Mouse (Mus musculus) hindbrain, embryonic 14.5 days (tissue): ENCODE results near the gene Esm1. TPM values are rescaled to one million over a fixed set of nuclear protein-coding genes. Genes with fewer than 3 reads are reported as not detected.

Source experiments
- ATAC-seq: fragments of 200-750 bp; cut with Nextera tagmentation; 2 replicates; pipeline ENCODE4 v1.8.0; 2017; ENCODE audit warnings: moderate number of reproducible peaks, mild to moderate bottlenecking, moderate TSS enrichment, moderate library complexity; ENCODE audit not compliant: low FRiP score
- DNase-seq: peaks from one replicate; pipeline ENCODE4 v3.0.0-alpha.2; 2015; ENCODE audit warnings: low spot score
- H3K27ac ChIP-seq: fragments of 300-500 bp; sonication (generic); 2 replicates; pipeline ENCODE4 v1.5.1; 2014; ENCODE audit warnings: mild to moderate bottlenecking, moderate library complexity
- H3K27me3 ChIP-seq: fragments of 300-500 bp; sonication (generic); 2 replicates; pipeline ENCODE4 v1.6.1; 2014; ENCODE audit warnings: mild to moderate bottlenecking, low read length, mixed read lengths; ENCODE audit not compliant: control insufficient read depth, insufficient read depth
- H3K36me3 ChIP-seq: fragments of 300-500 bp; sonication (generic); replicated peaks from 2 replicates; pipeline ENCODE4 v1.6.1; 2014; ENCODE audit not compliant: control insufficient read depth, insufficient read depth
- H3K4me1 ChIP-seq: fragments of 300-500 bp; sonication (generic); replicated peaks from 2 replicates; pipeline ENCODE4 v1.6.1; 2014; ENCODE audit warnings: antibody characterized with exemption, low read length, mixed read lengths; ENCODE audit not compliant: control insufficient read depth, insufficient read depth
- H3K4me2 ChIP-seq: fragments of 300-500 bp; sonication (generic); replicated peaks from 2 replicates; pipeline ENCODE4 v1.6.1; 2014; ENCODE audit warnings: mild to moderate bottlenecking, moderate library complexity
- H3K4me3 ChIP-seq: fragments of 300-500 bp; sonication (generic); replicated peaks from 2 replicates; pipeline ENCODE4 v1.5.1; 2014; ENCODE audit warnings: mild to moderate bottlenecking, low read length
- H3K9ac ChIP-seq: fragments of 300-500 bp; sonication (generic); 2 replicates; pipeline ENCODE4 v1.6.1; 2014
- H3K9me3 ChIP-seq: fragments of 300-500 bp; sonication (generic); 2 replicates; pipeline ENCODE4 v1.6.1; 2016; ENCODE audit warnings: low read length; ENCODE audit not compliant: control insufficient read depth
- WGBS: fragments of 180-500 bp; shearing (Covaris S2); extraction: QIAGEN DNeasy Blood & Tissue Kit; methylation state at CpG from one replicate; pipeline ENCODE4 v1.1.7; 2014; 5-methylcytosine and 5-hydroxymethylcytosine counted together
- polyA plus RNA-seq: library from polyadenylated mRNA; unstranded; fragments of >200 nt; fragmentation: Nextera tagmentation; extraction: Ambion mirVana; gene quantifications from 2 replicates; pipeline ENCODE4 v1.2.1, GENCODE M21; 2014

Gene Esm1
- polyA plus RNA-seq: 1.2 and 1.8 TPM in 2 replicates

DNA sequence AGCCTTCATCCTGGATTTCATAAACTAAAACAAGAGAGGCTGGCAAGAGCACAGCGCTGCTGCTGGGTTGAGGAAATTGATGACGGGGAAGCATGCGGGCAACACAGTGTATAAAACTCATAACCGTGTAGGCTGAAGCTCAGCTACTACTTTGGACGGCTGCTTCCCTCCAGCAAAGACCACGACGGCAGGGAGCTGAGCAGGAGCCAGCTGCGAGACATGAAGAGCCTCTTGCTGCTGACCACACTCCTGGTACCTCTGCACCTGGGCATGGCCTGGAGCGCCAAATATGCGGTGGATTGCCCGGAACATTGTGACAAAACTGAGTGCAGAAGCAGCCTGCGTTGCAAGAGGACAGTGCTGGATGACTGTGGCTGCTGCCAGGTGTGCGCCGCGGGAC lies at the start of gene Esm1:
Esm1 (plus strand) TSS at position 36 of the 400 bp plus-strand sequence.
- DNase-seq: no peak
- Histone ChIP-seq H3K4me1 (no peaks in the 10 kb centered on the region; the same call in 1 of the 2 replicates), H3K27ac (no peak within 1 kb of the TSS), H3K36me3 (no peaks in the 10 kb centered on the region), H3K27me3 (0 out of 2 replicates have a peak, but pooled peaks cover 3% of the 10 kb centered on the region), H3K4me3 (no peak within 1 kb of the TSS), H3K9me3 (no peaks in the 10 kb centered on the region), H3K9ac (no peak within 1 kb of the TSS), H3K4me2 (peak within 1 kb of the TSS; percentile 13)
- WGBS: 49% methylated on average over 15 of the region's 15 CpGs
- ATAC-seq: no peak

DNA sequence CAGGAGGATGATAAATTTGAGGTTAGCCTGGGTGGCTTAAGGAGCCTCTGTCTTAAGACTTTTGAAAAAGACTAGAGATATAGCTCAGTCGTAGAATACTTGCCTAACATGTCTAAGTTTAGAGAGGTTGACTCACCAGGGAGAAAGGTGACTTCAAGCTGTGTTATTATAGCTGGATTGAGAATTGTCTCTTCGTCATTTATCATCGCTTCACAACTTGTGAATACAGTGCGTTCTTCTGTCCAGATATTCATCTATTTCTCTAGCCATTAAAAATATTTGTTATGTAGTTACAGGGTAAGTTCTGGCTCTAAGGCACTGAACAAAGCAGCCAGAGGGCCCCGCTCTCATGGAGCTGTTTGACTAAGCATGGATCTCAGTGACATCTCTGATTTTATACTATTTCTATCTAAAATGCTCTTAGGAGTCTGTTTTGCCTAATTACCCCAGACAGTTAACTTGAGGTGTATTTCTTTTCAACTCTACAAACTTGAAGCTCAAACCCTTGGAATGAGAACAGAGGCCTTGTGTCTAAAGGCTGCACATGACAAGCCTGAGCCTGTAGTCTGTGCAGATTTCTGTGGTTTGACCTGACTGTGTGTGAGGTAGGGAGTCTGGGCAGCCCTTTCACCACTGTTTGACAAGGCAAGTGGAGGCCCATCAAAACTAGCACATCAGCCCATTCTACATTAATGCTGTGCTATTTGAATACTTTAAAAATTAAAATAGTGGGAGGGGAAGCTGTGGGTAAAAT lies 45.0 kb upstream of the Esm1 start:
- Histone ChIP-seq H3K36me3 (no peaks in the 10 kb centered on the region), H3K4me1 (no peaks in the 10 kb centered on the region), H3K4me3 (no peak overlapping the region), H3K27ac (no peak overlapping the region), H3K4me2 (no peak overlapping the region), H3K9me3 (no peaks in the 10 kb centered on the region), H3K9ac (no peak overlapping the region), H3K27me3 (no peaks in the 10 kb centered on the region)
- WGBS: 93% methylated on average over 5 of the region's 5 CpGs
- ATAC-seq (no peak), DNase-seq (no peak)

DNA sequence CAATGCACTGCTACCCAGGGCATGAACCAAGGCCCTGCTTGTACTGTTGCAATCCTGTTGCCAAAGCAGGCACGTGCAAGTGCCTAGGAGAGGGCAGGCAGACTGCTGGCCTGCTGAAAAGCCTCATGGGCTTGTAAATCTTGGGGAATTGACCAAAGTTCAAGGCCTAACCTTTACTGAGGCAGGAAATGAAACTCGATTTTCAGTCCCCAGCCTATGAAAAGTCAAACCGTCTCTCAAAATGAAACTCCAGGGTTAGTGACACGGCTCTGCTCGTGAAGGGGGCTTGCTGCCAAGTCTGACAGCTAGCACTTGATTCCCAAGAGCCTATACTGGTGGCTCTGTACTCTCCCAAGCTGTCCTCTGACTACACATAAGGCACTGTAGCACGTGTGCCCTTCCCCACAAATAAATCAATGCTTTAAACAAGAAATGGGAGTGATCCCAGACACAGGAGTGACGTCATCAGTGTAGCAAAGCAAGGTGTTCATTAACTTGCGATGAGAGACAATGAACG lies 41.4 kb upstream of the Esm1 start:
- Histone ChIP-seq H3K9me3 (no peaks in the 10 kb centered on the region), H3K4me3 (no peak overlapping the region), H3K4me1 (no peaks in the 10 kb centered on the region), H3K27ac (no peak overlapping the region), H3K4me2 (no peak overlapping the region), H3K27me3 (no peaks in the 10 kb centered on the region), H3K36me3 (no peaks in the 10 kb centered on the region), H3K9ac (no peak overlapping the region)
- ATAC-seq: no peak
- 83% methylated on average over 9 of the region's 9 CpGs for WGBS
- no peak for DNase-seq

GRCm38 (mm10) chr13:113170256-113170655 lies 39.2 kb upstream of the Esm1 start:
- DNase-seq: no peak
- H3K9me3 ChIP-seq: no peaks in the 10 kb centered on the region
- H3K27ac ChIP-seq: no peak overlapping the region

DNA sequence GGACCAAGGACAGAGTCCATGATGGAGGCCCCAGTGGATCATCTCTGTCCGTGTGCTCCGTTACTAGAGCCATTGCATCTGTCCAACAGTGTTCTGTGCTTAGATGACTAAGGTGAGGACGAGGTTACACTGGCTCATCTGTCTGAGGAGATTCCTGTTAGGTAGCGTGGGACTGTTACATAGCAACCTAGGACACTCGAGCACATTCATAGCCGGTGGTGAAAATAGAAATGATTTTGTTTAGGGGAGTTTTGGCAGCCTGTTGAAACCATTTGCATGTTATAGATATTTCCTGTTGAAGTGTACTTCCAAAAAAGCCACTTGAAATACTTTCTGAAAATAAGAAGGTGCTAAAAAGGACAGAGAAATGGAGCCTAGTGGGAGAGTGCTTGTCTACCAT lies 35.3 kb upstream of the Esm1 start:
- Histone ChIP-seq H3K4me2 (no peak overlapping the region), H3K9me3 (no peaks in the 10 kb centered on the region), H3K36me3 (no peaks in the 10 kb centered on the region), H3K9ac (no peak overlapping the region), H3K4me3 (no peak overlapping the region), H3K27me3 (no peaks in the 10 kb centered on the region), H3K27ac (no peak overlapping the region), H3K4me1 (no peaks in the 10 kb centered on the region)
- 90% methylated on average over 6 of the region's 6 CpGs for WGBS
- no peak for DNase-seq
- no peak for ATAC-seq

More at GRCm38 (mm10) chr13:113170256-113170655, 39.2 kb upstream of the Esm1 start:
- no peak for ATAC-seq
- Histone ChIP-seq H3K4me3 (no peak overlapping the region), H3K27me3 (no peaks in the 10 kb centered on the region), H3K36me3 (no peaks in the 10 kb centered on the region), H3K9ac (no peak overlapping the region), H3K4me1 (no peaks in the 10 kb centered on the region), H3K4me2 (no peak overlapping the region)

DNA sequence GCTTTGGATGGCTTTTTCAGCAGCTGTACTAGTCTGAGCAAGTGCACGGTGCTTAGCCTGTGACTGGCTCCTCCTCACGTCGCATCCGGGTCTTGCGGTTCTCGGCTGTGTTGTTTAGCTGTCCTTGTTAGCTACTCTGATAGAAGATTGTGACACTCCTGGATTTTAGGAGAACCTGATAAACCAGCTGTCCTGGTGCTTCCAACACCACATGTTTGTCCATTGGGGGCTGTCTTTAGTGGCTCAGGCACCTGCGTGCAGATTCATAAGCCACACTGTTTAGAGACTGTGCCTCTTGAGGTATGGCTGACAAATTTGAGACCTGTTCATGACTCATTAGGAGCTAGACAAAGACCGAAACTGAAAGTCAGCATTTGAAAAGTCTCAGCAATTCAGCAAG lies 26.1 kb upstream of the Esm1 start:
- H3K4me3 ChIP-seq: no peak overlapping the region
- no peaks in the 10 kb centered on the region for H3K27me3 ChIP-seq
- peaks cover 5% of the 10 kb centered on the region; the same call in 1 of the 2 replicates for H3K9me3 ChIP-seq
- H3K27ac ChIP-seq: no peak overlapping the region
- H3K4me2 ChIP-seq: no peak overlapping the region
- DNase-seq (no peak), ATAC-seq (no peak)
- 95% methylated on average over 8 of the region's 8 CpGs for WGBS
- H3K9ac ChIP-seq: no peak overlapping the region
- H3K36me3 ChIP-seq: no peaks in the 10 kb centered on the region
- no peaks in the 10 kb centered on the region for H3K4me1 ChIP-seq

- H3K4me1 ChIP-seq: no peaks in the 10 kb centered on the region
- H3K36me3 ChIP-seq: no peaks in the 10 kb centered on the region
- ATAC-seq: no peak
- no peaks in the 10 kb centered on the region for H3K27me3 ChIP-seq
- H3K4me3 ChIP-seq: no peak overlapping the region
- WGBS: 84% methylated on average over 4 of the region's 4 CpGs
- peaks cover 9% of the 10 kb centered on the region; the same call in 1 of the 2 replicates for H3K9me3 ChIP-seq
- H3K9ac ChIP-seq: no peak overlapping the region
- H3K4me2 ChIP-seq: no peak overlapping the region
- H3K27ac ChIP-seq: no peak overlapping the region
- no peak for DNase-seq
Measured at GRCm38 (mm10) chr13:113183720-113184119, 25.7 kb upstream of the Esm1 start.

- no peaks in the 10 kb centered on the region for H3K9me3 ChIP-seq
- DNase-seq (no peak), ATAC-seq (no peak)
- H3K36me3 ChIP-seq: no peaks in the 10 kb centered on the region
- no peak overlapping the region for H3K9ac ChIP-seq
- no peak overlapping the region for H3K27ac ChIP-seq
- no peak overlapping the region for H3K4me3 ChIP-seq
- no peaks in the 10 kb centered on the region for H3K4me1 ChIP-seq
- H3K4me2 ChIP-seq: no peak overlapping the region
- no peaks in the 10 kb centered on the region for H3K27me3 ChIP-seq
- WGBS: 55% methylated on average over 13 of the region's 13 CpGs
Measured at GRCm38 (mm10) chr13:113196808-113197674, 12.4 kb upstream of the Esm1 start.

DNA sequence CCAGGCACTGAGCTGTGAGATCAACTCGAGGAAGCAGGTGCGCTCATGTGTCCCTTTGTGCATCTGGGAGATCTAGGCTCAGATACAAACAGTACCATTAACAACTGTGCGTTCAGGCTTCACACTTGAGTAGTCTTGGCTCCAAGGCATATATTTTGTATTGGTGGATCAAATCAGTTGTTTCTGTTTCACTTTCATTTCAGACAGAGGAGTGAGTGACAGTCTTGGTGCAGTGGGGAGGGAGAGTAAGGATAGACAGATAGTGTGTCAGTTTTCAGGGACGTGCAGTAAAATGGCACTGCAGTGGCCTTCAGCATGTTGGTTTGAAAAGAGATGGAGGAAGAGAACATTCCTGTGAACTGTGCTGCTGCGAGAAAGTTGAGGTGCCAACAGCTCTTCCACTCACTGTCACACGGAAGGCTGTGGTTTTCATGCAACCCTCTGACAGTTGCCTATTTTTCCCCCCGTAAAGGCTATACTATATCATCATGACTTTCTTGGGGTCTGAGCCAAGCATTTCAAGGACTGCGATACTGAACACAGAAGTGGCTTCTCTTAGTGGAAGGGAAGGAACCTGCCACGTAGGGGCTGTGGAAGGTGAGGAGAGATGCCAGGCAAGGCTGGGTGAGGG lies 11.5 kb upstream of the Esm1 start:
- no peaks in the 10 kb centered on the region for H3K36me3 ChIP-seq
- H3K4me2 ChIP-seq: no peak overlapping the region
- no peaks in the 10 kb centered on the region for H3K4me1 ChIP-seq
- no peak overlapping the region for H3K9ac ChIP-seq
- no peak overlapping the region for H3K27ac ChIP-seq
- whole genome bisulfite sequencing: 77% methylated on average over 9 of the region's 9 CpGs
- DNase-seq: no peak
- H3K4me3 ChIP-seq: no peak overlapping the region
- H3K9me3 ChIP-seq: no peaks in the 10 kb centered on the region
- ATAC-seq: no peak
- no peaks in the 10 kb centered on the region for H3K27me3 ChIP-seq
